Mouse (Mus musculus) C2C12 (cell line): ENCODE data around the gene Lpgat1.

ENCODE experiments used
- CTCF ChIP-seq: IDR thresholded peaks from one replicate; pipeline ENCODE4 v1.5.1; 2011; ENCODE audit not compliant: control insufficient read depth, insufficient read depth, insufficient read length
- USF1 ChIP-seq: IDR thresholded peaks from one replicate; pipeline ENCODE4 v1.6.1; 2011; ENCODE audit warnings: low read depth, mild to moderate bottlenecking, control low read depth, moderate library complexity

DNA sequence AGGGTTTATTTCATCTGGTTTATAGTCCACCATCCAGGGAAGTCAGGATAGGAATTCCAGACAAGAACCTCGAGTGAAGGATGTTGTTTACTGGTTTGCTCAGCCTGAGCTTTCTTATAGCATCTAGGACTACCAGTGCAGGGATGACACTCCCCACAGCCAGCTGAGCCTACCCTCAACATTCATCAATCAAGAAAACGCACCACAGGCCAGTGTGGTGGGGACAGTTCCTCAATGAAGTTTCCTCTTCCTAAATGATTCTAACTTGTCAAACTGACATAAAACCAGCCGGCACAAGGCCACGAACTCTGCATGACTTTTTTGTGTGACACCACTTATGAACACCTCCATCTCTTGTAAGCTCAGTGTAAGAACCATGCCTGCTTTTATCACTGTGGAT lies 13.1 kb upstream of the Lpgat1 start:
- TF ChIP-seq CTCF (no peak), USF1 (no peak)
